Mouse (Mus musculus): ENCODE measurements at regions not wholly inside any gene's neighbourhood (a gene's known extent, or its start where the extent isn't known, plus 50 kb on each side); places are given as distances from the start of the nearest gene placed in this dataset.

- no peaks in the 10 kb centered on the region for H3K36me3 ChIP-seq
- no peak overlapping the region for H3K4me3 ChIP-seq
- no peak overlapping the region for H3K4me2 ChIP-seq
- 26% methylated on average over 1 of the region's 1 CpGs for WGBS
- no peak overlapping the region for H3K27ac ChIP-seq
- no peak overlapping the region for H3K9ac ChIP-seq
- H3K4me1 ChIP-seq, result no peaks in the 10 kb centered on the region
- peak; percentile 80; the same call in 1 of the 2 replicates for ATAC-seq (ENCODE audit: borderline replicate concordance, extremely low read depth, low FRiP score, low TSS enrichment)
- H3K9me3 ChIP-seq, result no peaks in the 10 kb centered on the region
- H3K27me3 ChIP-seq, result no peaks in the 10 kb centered on the region
These were observed 102.0 kb downstream of the Hpgd start for GRCm38 (mm10) chr8:56396352-56396751.

- no peak for ATAC-seq (ENCODE audit: borderline replicate concordance, extremely low read depth, low FRiP score, low TSS enrichment)
- H3K9me3 ChIP-seq, result no peaks in the 10 kb centered on the region
- H3K9ac ChIP-seq, result no peak overlapping the region
- no peak overlapping the region for H3K4me2 ChIP-seq
- H3K27me3 ChIP-seq, result no peaks in the 10 kb centered on the region
- no peaks in the 10 kb centered on the region for H3K4me1 ChIP-seq
- H3K4me3 ChIP-seq, result no peak overlapping the region
- H3K36me3 ChIP-seq, result no peaks in the 10 kb centered on the region
- WGBS, result 43% methylated on average over 2 of the region's 2 CpGs
- no peak overlapping the region for H3K27ac ChIP-seq
These were observed 98.2 kb downstream of the Hpgd start for GRCm38 (mm10) chr8:56392626-56393025.

- Histone ChIP-seq H3K4me1 (no peaks in the 10 kb centered on the region), H3K27me3 (no peaks in the 10 kb centered on the region), H3K27ac (no peak overlapping the region), H3K4me3 (no peak overlapping the region), H3K36me3 (no peaks in the 10 kb centered on the region), H3K9me3 (no peaks in the 10 kb centered on the region), H3K4me2 (no peak overlapping the region), H3K9ac (no peak overlapping the region)
- no peak for ATAC-seq (ENCODE audit: borderline replicate concordance, extremely low read depth, low FRiP score, low TSS enrichment)
- 61% methylated on average over 2 of the region's 2 CpGs for WGBS
These were observed 97.8 kb downstream of the Hpgd start for GRCm38 (mm10) chr8:56392158-56392557.

Data from lung, embryonic 15.5 days (tissue).